Mouse (Mus musculus): ENCODE data around the gene Zdhhc19. TPM values are rescaled to one million over a fixed set of nuclear protein-coding genes. Genes with fewer than 3 reads are reported as not detected.

Gene Zdhhc19
- total RNA-seq, 2 experiments from 2014 or later: not detected

DNA sequence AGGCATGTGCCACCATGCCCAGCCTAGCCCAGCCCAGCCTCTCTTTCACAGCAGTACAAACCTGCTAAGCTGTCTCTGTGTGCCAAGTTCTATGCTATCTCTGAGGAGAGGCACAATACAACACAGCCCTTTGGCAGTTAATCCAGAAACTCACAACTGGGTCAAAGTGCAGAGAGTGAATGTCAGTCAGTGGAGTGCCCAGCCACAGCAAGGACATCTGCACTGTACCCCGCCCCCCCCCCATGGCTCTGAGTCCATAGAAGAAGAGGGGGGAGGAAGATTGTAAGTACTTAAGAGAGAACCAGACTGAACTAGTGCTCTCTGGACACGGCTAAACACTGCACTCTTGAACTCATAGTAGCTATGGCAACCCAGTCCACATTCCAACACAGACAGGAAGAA lies 55.3 kb downstream of the Zdhhc19 start:
- peak; percentile 12 to 50 for DNase-seq

DNA sequence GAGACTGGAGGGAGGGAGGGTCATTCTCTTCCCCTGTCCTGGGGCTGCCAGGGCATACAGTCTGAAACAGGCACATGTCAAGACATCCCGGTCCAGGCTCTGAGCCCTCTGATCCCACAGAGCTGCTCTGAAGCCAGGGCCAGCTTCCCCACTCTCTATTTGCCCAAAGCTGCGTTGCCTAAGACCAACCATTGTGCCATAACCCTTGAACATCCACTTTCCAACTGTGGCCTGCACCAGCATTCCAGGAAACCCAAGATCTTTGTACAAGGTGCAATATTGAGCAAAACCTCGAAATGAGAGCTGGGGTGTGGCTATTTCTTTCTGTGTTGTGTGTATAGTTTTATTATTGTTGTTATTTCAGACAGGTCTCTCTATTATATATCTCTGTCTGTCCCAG lies 59.5 kb downstream of the Zdhhc19 start:
- DNase-seq: peak in 1 of 2 experiments; percentile 25

DNA sequence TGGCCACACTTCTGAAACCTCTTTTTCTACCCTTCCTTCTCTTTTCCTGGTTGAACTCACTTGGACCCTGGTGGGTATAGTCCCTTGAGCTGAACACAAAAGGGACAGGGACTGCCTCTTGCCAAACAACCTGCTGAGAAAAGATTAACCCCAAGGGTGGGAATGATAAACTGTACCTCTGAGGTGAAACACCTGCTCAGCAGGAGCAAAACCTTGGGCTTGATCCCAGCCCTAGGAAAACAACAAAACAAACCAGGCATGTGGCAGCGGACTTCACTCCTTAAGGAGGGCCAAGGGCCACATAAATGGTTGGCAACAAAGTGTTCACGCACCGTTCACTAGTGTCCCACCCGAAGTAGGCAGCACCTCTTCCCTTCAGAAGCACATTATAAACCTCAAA lies 63.4 kb downstream of the Zdhhc19 start:
- no peak for DNase-seq

DNA sequence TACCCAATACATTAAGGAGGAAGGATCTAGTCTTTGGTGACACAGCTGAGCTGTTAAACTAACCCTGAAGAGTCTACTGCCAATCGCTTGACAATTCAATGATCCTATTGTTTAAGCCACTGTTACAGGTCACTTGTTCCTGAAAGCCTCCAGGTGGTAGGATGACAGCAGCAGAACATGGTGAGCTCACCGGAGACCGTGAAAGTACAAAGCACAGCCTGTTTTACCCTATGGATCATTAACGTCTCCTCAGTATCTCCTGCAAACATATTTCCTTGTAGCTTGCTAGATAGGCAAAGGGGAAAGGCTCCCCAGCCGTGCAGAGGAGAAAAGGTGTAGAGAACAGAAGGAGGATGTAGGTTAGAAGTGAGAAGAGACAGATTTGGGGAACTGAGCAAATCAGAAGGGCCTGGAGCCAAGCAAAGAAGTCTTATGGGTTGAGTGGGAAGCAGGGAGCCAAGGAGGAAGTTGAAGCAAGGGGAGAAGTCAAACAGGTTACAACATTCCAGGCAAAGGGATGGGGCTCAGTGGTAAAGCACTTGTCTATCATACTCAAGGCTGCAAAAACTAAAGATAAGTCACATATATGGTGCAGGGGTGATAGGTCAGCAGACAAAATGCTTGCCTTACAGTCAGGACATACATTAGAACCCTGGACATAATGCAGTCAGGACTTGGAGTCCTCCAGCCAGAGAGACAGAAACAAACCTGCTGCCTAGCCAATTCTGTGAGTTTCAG lies 67.2 kb downstream of the Zdhhc19 start:
- no peak for DNase-seq

DNA sequence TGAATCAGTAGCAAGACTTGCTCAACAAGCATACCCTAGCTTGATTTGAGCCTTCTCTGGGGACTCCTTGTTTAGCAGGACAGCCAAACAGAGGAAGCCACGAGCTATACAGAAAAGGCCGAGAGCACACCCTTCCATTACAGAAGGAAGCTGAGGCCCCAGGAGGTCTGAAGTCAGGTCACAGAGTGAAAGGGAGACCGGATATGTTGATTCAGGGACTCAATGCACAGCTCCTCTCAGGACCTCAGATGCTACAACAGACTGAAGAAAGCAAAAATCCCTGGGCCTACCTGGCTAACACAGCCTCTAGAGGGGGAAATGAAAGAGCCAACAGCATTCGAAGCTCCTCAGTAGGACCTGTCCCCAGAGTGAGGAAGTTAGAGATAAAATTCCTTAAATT lies 71.2 kb downstream of the Zdhhc19 start:
- no peak for DNase-seq

DNA sequence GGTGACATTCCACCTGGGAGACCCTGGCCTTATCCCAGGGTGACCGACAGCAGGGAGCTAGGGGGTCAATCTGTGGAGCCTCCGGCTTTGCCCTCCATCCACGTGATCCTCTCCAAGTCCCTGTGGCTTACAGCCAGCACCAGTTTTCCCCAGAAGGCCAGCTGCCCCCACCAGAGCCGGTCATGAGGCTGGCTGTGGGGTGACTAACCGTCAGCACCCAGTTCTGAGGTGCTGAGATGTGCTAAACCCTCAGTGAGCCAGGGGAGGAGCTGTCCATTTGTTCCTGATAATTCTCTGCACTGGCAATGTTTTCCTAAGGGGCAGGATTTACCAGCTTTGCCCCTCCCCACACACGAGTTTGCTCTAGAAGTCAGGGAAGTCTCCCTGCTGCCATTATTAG lies 72.3 kb downstream of the Zdhhc19 start:
- DNase-seq: no peak

DNA sequence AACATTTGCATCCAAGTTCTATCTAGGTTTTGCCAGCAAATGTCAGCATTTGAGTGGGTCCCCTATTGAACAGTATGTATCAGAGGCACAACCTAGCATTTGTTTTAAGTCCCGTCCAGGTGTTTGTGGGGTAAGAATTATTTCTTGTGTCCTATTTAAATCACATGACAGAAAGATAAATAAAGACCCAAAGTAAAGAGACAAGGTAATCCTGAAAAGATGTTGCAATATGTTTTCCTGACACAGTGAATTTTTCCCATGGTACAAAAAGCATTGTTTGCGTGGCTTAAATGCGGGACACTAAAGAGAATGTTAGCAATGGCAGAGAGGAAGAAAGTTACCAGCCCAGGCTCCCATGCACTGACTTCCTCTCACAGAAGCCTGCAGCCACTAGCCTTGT lies 74.0 kb downstream of the Zdhhc19 start:
- DNase-seq: no peak

DNA sequence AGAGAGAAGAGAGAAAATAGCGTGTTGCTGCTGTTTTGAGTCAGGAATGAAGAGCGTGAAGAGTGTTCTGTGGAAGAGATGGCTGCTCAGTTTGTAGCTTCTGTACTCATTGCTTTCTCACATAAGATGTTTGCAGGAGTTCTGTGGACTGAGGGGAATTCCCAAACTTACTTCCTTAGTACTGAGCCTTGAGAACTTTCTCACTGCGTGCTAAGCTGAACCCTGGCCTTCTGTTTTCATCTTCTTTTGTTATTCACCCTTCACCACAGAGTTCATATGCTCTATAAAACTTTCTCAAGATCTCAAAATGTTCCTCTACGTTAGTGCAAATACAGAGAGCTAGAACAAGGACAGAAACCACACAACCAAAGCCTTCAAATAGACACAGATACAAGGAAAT lies 76.5 kb downstream of the Zdhhc19 start:
- no peak for DNase-seq

DNA sequence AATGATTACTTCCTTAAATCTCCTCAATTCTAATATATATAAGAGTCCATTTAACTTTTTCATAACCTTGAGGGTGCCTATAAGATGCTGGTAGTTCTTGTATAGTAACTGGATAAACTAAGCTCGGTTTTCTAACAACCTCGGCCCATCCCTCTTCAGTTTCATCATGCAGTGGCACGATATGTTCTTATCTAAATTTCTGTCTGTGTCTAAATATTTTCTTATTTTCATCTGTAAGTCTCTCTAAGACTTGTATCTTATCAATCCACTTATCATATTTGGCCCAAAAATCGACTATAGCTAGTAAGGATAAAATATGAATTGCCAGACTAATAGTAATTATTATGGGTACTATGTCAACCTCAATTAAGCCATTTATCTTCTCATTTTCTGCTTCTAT lies 90.4 kb downstream of the Zdhhc19 start:
- DNase-seq: no peak

DNA sequence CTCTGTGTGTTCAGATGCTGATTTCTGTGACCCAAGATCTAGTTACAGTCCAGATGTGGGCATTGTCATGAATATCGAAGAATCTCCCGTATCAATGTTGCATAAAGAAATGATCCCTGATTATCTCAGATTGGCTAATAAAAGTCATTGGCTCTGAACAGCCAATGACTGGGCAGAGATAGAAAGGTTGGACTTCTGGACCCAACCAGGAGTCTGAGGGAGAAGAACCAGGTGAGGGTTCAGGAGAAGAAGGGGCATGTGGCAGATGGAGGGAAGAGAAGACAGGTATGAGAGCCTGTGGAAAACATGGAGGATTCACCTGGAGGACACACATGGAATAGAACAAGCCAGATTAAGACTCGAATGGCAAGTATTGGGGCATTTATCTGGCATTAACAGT lies 92.5 kb downstream of the Zdhhc19 start:
- no peak for DNase-seq

DNA sequence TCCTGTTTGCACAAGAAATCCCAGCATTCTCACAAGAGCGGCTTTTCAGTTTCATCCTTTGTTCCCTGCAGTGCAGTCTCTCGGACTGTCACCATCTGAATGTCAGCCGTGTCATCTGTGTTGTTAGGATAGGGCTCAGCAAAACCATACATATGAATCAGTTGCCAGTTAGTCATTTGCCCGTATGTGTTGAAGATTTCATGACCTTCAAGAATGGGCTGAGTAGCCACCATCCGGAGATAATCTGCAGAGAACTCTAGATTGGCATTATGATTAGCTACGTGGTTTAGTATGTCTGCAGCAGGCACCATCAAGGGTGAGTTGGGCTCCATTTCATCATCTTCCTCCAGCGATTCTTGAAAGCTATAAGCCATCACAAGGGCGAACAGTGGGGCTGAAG lies 95.5 kb downstream of the Zdhhc19 start:
- no peak for DNase-seq

DNA sequence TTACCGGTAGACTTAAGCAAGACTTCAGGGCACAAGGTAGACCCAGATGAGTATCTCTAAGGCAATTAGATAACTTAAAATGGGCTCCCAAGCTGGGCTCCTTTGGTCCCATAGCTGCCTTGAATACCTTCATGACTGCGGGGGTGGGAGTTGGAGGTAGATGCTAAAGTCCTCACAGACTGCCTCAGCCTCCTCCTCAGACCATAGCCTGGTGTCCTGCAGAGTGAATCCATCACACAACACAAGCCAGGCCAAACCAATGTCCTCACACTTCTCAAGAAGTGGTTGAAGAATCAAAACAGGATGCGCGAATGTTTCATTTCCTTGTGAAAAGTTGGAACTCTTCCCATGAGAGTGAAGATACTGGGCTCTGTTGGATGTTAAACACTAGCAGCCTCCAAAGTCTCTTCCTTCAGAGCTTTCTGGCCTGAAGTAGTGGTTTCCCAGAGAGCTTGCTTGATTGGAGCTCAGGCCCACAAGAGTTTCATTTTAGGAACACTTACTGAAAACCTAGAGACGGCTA lies 97.3 kb downstream of the Zdhhc19 start:
- DNase-seq: no peak

DNA sequence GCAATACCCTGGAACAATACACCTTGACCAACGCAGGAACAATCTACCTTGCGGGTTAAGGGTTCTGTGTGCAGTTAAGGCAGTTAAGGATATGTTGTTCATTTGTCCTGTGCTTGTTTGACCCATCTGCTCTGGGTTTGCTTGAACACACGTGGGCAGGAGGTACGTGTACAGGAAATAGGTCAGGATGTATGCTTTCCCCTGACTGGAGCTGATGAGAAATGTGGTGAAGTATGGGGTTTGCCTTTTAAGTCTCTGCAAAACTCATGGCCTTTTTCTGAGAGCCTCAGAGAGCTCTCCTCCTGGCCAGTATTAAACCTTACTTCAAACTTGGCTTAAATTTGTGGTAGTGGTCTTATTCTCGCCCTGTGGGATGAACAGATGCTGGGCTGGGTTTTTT lies 97.9 kb downstream of the Zdhhc19 start:
- DNase-seq: no peak

DNA sequence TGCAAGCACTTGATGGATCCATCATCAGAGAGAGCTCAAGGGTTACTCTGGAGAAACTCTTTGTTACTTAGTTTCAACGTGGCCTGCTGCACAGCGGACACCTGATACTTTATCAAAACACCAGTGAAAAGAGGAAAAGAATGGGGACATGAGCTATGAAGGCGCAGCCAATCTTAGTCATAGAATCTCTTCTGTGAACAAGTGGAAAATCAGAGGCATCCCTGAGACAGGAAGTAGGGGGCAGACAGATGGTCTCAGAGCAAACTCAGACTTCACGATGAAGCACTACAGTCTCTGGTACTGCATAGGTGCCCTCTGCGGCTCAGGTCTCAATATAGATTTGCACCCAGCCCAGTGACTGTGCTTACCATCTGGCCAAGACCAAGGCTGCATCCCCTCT lies 98.6 kb downstream of the Zdhhc19 start:
- no peak for DNase-seq

DNA sequence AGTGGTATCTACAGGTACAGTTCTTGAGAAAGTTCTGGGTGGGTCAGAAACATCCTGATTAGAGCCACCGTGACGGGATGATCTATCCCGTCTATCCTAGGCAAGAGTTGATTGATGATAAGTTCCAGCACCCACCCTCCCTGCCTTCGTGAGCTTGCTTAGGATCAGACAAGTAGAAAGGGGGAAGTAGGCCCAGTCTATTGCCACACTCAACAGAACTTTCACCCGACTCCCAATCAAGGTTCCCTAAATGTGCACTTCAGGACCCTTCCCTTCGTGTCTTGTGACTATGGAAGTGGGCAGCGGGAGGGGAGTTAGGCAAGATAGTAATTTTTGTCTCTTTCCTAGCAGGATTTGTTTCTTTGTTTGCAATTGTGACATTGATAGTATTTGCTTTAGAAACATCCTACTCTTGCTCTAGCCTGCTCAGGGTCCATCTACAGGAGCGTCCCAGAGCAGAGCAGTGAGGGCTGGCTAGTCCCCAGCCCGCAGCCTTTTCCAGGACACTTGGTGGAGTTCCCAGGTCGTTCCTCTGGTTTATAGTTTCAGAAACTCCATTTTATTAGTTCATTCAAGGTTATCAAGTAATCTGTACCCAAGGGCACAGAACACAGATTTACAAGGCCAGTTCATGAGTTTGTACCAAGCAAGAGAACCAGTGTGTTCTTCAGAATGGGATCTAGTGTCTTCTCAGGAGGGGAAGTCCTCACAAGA lies 99.2 kb downstream of the Zdhhc19 start:
- DNase-seq: peak; percentile 38 to 42

DNA sequence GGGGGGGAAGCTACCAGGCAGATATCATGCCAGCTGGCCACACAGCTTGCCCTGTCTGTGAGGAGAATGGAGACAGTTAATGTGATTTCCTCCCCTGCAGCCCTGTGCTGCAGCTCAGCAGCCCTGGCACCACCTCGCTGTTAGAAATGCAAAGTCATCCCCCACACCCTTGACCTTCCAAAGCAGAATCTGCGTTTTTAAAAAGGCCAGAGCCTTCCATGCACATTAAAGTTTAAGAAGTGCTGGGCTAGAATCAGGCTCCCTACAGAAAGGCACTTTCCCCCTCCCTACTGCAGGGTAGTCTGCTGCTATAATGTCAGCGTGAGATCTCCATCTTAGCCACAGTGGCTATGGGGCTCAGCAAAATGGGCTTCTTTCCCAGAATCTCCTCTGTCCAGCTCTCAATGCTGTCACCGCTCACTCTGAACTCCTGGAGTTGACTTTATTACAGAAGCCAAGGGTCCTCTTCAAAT lies 101.9 kb downstream of the Zdhhc19 start:
- DNase-seq: peak; percentile 56 to 63

DNA sequence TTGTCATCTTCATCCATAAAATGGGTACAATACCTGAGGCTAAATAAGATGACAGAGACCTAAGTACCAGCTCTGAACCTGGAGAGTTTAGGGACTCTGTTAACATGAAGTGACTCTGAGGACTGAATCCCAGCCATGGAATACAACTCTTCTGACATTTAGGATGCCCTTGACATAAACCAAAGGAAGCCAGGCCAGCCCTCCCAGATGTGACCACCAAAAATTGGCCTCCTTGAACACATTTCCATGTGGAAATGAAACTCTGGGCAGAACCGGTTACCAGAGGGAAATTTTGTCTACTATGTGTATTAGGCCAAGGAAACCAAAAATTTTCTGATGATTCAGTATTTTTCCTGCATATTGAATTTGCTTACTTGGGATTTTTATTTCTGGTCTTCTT lies 103.1 kb downstream of the Zdhhc19 start:
- DNase-seq: peak in 1 of 2 experiments; percentile 14

DNA sequence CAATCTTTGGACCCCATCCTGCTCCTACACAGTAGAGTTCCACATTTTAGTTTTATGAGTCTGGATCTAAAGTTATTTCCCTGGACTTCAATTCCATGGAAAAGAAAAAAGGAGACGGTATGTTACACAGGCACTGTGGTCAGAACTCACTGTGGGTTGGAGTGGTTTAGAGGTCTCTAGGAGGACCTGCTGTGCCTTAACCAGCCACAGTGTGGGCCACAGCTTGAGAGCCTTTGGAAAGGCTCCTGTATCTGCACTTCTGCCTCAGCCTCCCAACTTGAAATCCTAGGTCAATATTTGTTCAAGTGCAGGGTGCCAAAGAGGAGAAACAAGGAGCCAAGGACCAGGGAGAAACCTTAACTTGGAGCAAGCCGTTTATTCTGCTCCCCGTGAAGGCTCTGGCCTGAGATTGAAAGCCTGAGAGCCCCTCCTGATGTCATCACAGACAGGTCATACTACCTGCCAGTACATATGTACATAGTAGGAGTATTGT lies 106.2 kb downstream of the Zdhhc19 start:
- DNase-seq: no peak

DNA sequence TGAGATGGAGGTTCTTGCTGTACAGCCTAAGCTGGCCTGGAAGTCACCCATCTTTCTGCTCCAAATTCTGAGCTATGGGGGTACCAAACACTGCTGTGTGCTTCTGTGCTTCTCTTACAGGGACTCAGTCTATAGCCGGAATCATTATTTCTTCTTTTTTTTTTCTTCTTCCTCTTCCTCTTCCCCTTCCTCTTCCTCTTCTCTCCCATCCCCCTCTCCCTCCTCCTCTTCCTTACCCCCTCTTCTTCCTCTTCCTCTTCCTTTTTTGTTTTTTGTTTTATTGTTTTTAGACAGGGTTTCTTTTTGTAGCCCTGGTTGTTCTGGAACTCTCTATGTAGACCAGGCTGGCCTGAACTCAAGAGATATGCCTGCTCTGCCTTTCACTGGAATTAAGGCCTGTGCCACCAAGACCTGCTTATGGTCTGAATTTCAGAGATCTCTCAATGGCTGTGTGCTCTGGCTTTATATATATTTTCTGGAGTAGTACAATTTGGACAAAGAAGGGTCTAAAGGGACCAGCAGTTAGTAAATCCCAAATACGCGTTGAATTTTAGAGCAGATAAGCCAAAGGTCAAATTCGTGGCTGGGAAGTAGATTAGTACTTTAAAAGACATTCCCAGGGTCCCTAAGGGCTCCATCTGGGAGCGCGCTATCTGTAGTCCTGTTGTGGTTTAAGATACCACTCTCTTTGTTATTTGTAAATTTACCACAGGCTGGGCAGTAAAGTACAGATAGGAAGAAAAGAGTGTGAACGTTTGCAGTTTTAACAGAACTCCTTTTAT lies 111.7 kb downstream of the Zdhhc19 start:
- no peak for DNase-seq

DNA sequence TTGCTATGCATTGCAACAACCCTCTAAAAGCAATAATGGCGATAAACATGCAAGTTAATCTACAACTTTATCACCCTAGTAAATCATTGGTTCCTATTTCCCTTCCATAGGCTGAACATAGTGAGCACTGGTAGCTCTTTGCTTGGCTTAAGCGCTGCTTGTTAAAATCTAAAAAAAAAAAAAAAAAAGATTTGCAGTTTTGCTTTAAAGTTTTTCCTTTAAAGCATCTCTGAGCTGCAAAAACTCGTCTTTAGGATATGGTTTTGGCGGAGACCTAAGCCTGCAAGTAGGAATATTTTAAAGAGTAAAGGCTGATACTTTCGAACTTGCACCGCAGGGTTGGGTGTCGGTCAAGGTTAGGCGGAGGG lies 112.3 kb downstream of the Zdhhc19 start:
- DNase-seq: no peak

DNA sequence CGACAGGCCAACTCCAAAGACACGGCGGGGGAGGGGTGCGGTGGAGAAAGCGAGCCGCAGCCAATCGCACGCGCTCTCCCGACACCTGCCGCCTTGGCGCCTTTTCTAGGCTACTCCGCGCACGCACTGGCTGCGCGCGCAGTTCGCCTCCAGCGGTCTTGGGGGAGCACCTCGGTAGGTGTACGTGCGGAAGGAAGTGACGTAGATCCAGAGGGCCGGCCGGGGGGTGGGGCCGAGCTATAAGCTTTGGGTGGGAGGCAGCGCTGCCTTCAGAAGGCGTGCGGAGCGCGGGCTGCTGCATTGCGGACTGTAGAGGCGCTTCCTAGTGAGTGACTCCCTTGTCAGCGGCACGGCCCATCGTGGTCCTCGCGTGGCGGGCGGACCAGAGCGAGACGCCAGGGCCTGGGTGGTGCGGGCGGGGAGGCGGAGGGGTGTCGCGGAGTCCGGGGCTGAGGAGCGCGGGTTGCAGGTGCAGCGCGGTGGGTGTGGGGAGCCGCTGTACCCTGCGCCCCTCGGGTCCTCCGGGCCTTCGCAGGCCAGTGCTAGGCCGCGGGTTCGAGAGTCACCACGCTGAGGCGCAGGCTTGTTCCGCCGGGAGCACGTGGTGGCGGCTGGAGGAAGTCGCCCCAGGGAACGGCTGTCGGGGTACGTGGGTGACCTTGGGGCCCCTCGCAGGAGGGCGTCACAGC lies 112.8 kb downstream of the Zdhhc19 start, which contains the start of gene Tfrc:
Gene Tfrc (plus strand): TSS at position 209 of the 689 bp plus-strand sequence.
- peak; percentile 97 to 98 for DNase-seq

DNA sequence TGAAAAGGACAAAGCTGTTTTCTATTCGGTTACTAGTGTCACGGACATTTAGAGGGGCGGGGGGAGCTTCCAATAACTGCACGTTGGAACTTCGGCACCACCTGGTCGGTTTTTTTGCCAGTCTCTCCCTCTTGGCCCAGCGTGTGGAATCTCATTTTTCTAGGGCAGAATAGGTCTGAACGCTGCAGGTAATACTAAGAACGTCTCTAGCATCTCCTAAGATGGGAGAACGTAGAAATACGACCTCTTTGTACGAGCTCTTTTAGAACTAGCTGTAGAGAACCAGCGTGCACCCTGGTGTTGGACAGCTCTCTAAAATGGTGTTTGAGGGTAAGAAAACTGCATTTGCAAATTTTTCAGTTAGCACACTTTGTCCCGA lies 113.3 kb downstream of the Zdhhc19 start:
- DNase-seq: peak in 1 of 2 experiments; percentile 12

All from adrenal gland, postnatal 36 days (tissue).